Mouse (Mus musculus) embryonic fibroblast, embryonic 13.5 days (primary cell): ENCODE measurements around the gene Scfd2.

ENCODE experiments used
- CTCF ChIP-seq: IDR thresholded peaks from 2 replicates; pipeline ENCODE4 v1.5.1; 2011; ENCODE audit warnings: mild to moderate bottlenecking, control low read depth, low read length, moderate library complexity, borderline replicate concordance; ENCODE audit not compliant: insufficient read depth
- POLR2A ChIP-seq: IDR thresholded peaks from 2 replicates; pipeline ENCODE4 v1.6.1; 2011; ENCODE audit warnings: low read depth, mild to moderate bottlenecking, control low read depth, low read length, moderate library complexity

GRCm38 (mm10) chr5:74264541-74264940 is 267.0 kb downstream of the Scfd2 start:
- no peak for TF ChIP-seq POLR2A
- TF ChIP-seq CTCF, result no peak
